Mouse (Mus musculus) MEL (cell line): Measurements from ENCODE around the gene Adm2. TPM values are rescaled to one million over a fixed set of nuclear protein-coding genes. Genes with fewer than 3 reads are reported as not detected.

Source experiments
- CHD1 ChIP-seq: IDR thresholded peaks from 2 replicates; pipeline ENCODE4 v1.6.1; 2012; ENCODE audit warnings: low read depth, mild to moderate bottlenecking, inconsistent platforms, low read length, improper control_type of control experiment
- EP300 ChIP-seq, 2 experiments: IDR thresholded peaks; 2 replicates each; pipeline ENCODE4 v1.6.1; 2011; ENCODE audit warnings: improper control_type of control experiment in 2 of 2, low read length in 2 of 2, low read depth in 1 of 2, mild to moderate bottlenecking in 1 of 2
- JUND ChIP-seq: IDR thresholded peaks from 2 replicates; pipeline ENCODE4 v1.6.1; 2011; ENCODE audit warnings: low read depth, mild to moderate bottlenecking, improper control_type of control experiment, low read length
- KAT2A ChIP-seq: conservative IDR thresholded peaks from 2 replicates; pipeline ENCODE4 v1.6.1; 2012; ENCODE audit warnings: low read depth, low read length, improper control_type of control experiment, inconsistent platforms
- MAX ChIP-seq: IDR thresholded peaks from 2 replicates; pipeline ENCODE4 v1.6.1; 2011; ENCODE audit warnings: low read length, improper control_type of control experiment
- MAZ ChIP-seq: IDR thresholded peaks from 2 replicates; pipeline ENCODE4 v1.6.1; 2012; ENCODE audit warnings: low read depth, mild to moderate bottlenecking, inconsistent platforms, low read length, improper control_type of control experiment
- MEF2A ChIP-seq: IDR thresholded peaks from 2 replicates; pipeline ENCODE4 v1.6.1; 2014; ENCODE audit warnings: low read depth, mild to moderate bottlenecking, inconsistent platforms, low read length, improper control_type of control experiment; ENCODE audit not compliant: poor library complexity, insufficient replicate concordance, severe bottlenecking; ENCODE audit errors: extremely low read depth
- MXI1 ChIP-seq: IDR thresholded peaks from 2 replicates; pipeline ENCODE4 v1.6.1; 2011; ENCODE audit warnings: mild to moderate bottlenecking, low read depth, low read length, improper control_type of control experiment
- MYC ChIP-seq: IDR thresholded peaks from 2 replicates; pipeline ENCODE4 v1.6.1; 2011; ENCODE audit warnings: low read depth, mild to moderate bottlenecking, low read length, improper control_type of control experiment, moderate library complexity
- NRF1 ChIP-seq: IDR thresholded peaks from 2 replicates; pipeline ENCODE4 v1.6.1; 2014; ENCODE audit warnings: low read depth, mild to moderate bottlenecking, inconsistent platforms, low read length, improper control_type of control experiment, moderate library complexity; ENCODE audit not compliant: poor library complexity, insufficient read depth, severe bottlenecking
- POLR2A ChIP-seq, 2 experiments: IDR thresholded peaks; 2 replicates each; pipeline ENCODE4 v1.6.1; 2011 to 2012; ENCODE audit warnings: low read length in 2 of 2, mild to moderate bottlenecking in 2 of 2, control low read depth in 1 of 2, improper control_type of control experiment in 1 of 2, low read depth in 1 of 2, moderate library complexity in 1 of 2; ENCODE audit not compliant: control insufficient read depth in 1 of 2, insufficient read depth in 1 of 2, poor library complexity in 1 of 2
- POLR2AphosphoS5 ChIP-seq: IDR thresholded peaks from 2 replicates; pipeline ENCODE4 v1.6.1; 2012; ENCODE audit warnings: low read depth, borderline replicate concordance, mild to moderate bottlenecking, inconsistent platforms, low read length, moderate library complexity, mixed read lengths
- TAL1 ChIP-seq: IDR thresholded peaks from 2 replicates; pipeline ENCODE4 v1.6.1; 2012; ENCODE audit warnings: mild to moderate bottlenecking, inconsistent platforms, low read length, moderate library complexity, mixed read lengths
- ZMIZ1 ChIP-seq: IDR thresholded peaks from 2 replicates; pipeline ENCODE4 v1.6.1; 2012; ENCODE audit warnings: low read depth, mild to moderate bottlenecking, inconsistent platforms, low read length, improper control_type of control experiment, moderate library complexity
- polyA plus RNA-seq, 2 experiments: library from polyadenylated mRNA; stranded (reverse) in 1 of 2; unstranded in 1 of 2; fragments of >175 nt in 1 of 2; fragments of >200 nt in 1 of 2; gene quantifications; 2 replicates each; pipeline versions ENCODE4 v1.2.1 to v1.2.4; 2012; ENCODE audit warnings: low replicate concordance in 2 of 2, low read depth in 1 of 2; ENCODE audit not compliant: insufficient read length in 2 of 2, insufficient read depth in 1 of 2, missing spikeins in 1 of 2
- total RNA-seq: library from RNA; depleted of rRNA; stranded (reverse); fragments of 300-350 nt; gene quantifications from 2 replicates; pipeline ENCODE4 v1.2.3, GENCODE M21; 2012; rRNA removed

Adm2 gene
- total and polyA plus RNA-seq, 3 experiments: 1.4 to 18.2 TPM; not detected in 1

GRCm38 (mm10) chr15:89373762-89374248 lies 51.3 kb downstream of the Adm2 start, which contains the start of gene Sco2 (continued):
- TF ChIP-seq JUND (no peak), ZMIZ1 (no peak), MEF2A (no peak), MAX (peak; percentile 96), POLR2A (IDR thresholded peaks at IDR 0.05; ENCODE audit: control insufficient read depth in 1 of 2, insufficient read depth in 1 of 2, low read depth in 1 of 2, low read length in 2 of 2, poor library complexity in 1 of 2) (peak; percentile 91), TAL1 (no peak), MYC (peak; percentile 94), NRF1 (no peak), KAT2A (no peak), MXI1 (no peak; the same call in none of the 2 replicates), EP300 (IDR thresholded peaks at IDR 0.05; ENCODE audit: low read depth in 1 of 2, low read length in 2 of 2) (0 out of 4 replicates have a peak, but pooled peaks of 1 of the 2 experiments have one; percentile 10), POLR2AphosphoS5 (peak; percentile 75; the same call in 1 of the 2 replicates), MAZ (peak; percentile 79; the same call in 1 of the 2 replicates), CHD1 (no peak)

Other genes starting within 250 kb of the Adm2 start
- gene Trabd, start 247.6 kb upstream of the Adm2 start, total RNA-seq: 43.1 and 45.9 TPM in 2 replicates
- gene Trabd, start 247.6 kb upstream of the Adm2 start, polyA plus RNA-seq: 10 to 100 TPM in 1 of 2 experiments, not detected in 1; 81.4 TPM
- gene Selenoo, start 233.6 kb upstream of the Adm2 start, total RNA-seq: 13.6 and 17.3 TPM in 2 replicates
- 10 to 100 TPM in 1 of 2 experiments, not detected in 1; 16.6 TPM for gene Selenoo, start 233.6 kb upstream of the Adm2 start, polyA plus RNA-seq
- gene Tubgcp6, start 199.6 kb upstream of the Adm2 start, total RNA-seq: 14.4 and 17.5 TPM in 2 replicates
- 10 to 100 TPM in 1 of 2 experiments, not detected in 1; 25.3 TPM for gene Tubgcp6, start 199.6 kb upstream of the Adm2 start, polyA plus RNA-seq
- 17.9 and 23.3 TPM in 2 replicates for gene Hdac10, start 194.0 kb upstream of the Adm2 start, total RNA-seq
- gene Hdac10, start 194.0 kb upstream of the Adm2 start, polyA plus RNA-seq: 10 to 100 TPM in 1 of 2 experiments, not detected in 1; 26.6 TPM
- 0.10 TPM in 1 of 2 replicates, not detected in the other for gene Mapk12, start 182.0 kb upstream of the Adm2 start, total RNA-seq
- under 1 TPM in 1 of 2 experiments, not detected in 1; 0.18 TPM for gene Mapk12, start 182.0 kb upstream of the Adm2 start, polyA plus RNA-seq
- 0.04 and 0.16 TPM in 2 replicates for gene Mapk11, start 173.1 kb upstream of the Adm2 start, total RNA-seq
- under 1 TPM in 1 of 2 experiments, not detected in 1; 0.04 TPM for gene Mapk11, start 173.1 kb upstream of the Adm2 start, polyA plus RNA-seq
- gene Plxnb2, start 141.9 kb upstream of the Adm2 start, total RNA-seq: 0.10 and 0.19 TPM in 2 replicates
- gene Plxnb2, start 141.9 kb upstream of the Adm2 start, polyA plus RNA-seq: under 1 TPM in 1 of 2 experiments, not detected in 1; 0.17 TPM
- gene Dennd6b, start 126.2 kb upstream of the Adm2 start, total RNA-seq: 4.6 and 6.1 TPM in 2 replicates
- gene Dennd6b, start 126.2 kb upstream of the Adm2 start, polyA plus RNA-seq: 10 to 100 TPM in 1 of 2 experiments, not detected in 1; 11.4 TPM
- gene Ppp6r2, start 111.2 kb upstream of the Adm2 start, total RNA-seq: 13.5 and 15.5 TPM in 2 replicates
- gene Ppp6r2, start 111.2 kb upstream of the Adm2 start, polyA plus RNA-seq: 10 to 100 TPM in 1 of 2 experiments, not detected in 1; 23.2 TPM
- gene Sbf1, start 7.4 kb upstream of the Adm2 start, total RNA-seq: 80.4 and 84.6 TPM in 2 replicates
- gene Sbf1, start 7.4 kb upstream of the Adm2 start, polyA plus RNA-seq: 100 to 1,000 TPM in 1 of 2 experiments, not detected in 1; 147 TPM
- not detected in 2 replicates for gene Miox, start 11.7 kb downstream of the Adm2 start, total RNA-seq
- gene Miox, start 11.7 kb downstream of the Adm2 start, polyA plus RNA-seq: not detected
- gene Lmf2, start 32.9 kb downstream of the Adm2 start, total RNA-seq: 14.5 and 14.7 TPM in 2 replicates
- gene Lmf2, start 32.9 kb downstream of the Adm2 start, polyA plus RNA-seq: 10 to 100 TPM in 1 of 2 experiments, not detected in 1; 52.0 TPM
- 126 and 137 TPM in 2 replicates for gene Ncaph2, start 33.0 kb downstream of the Adm2 start, total RNA-seq
- gene Ncaph2, start 33.0 kb downstream of the Adm2 start, polyA plus RNA-seq: 100 to 1,000 TPM; 160 to 165 TPM
- 50.2 and 58.9 TPM in 2 replicates for gene Sco2, start 51.1 kb downstream of the Adm2 start, total RNA-seq
- 10 to 100 TPM in 1 of 2 experiments, not detected in 1; 34.6 TPM for gene Sco2, start 51.1 kb downstream of the Adm2 start, polyA plus RNA-seq
- gene Tymp, start 54.3 kb downstream of the Adm2 start, total RNA-seq: 0.92 and 1.5 TPM in 2 replicates
- gene Tymp, start 54.3 kb downstream of the Adm2 start, polyA plus RNA-seq: 1 to 10 TPM in 1 of 2 experiments, not detected in 1; 2.0 TPM
- gene Odf3b, start 56.6 kb downstream of the Adm2 start, total RNA-seq: not detected in 2 replicates
- not detected for gene Odf3b, start 56.6 kb downstream of the Adm2 start, polyA plus RNA-seq
- gene Klhdc7b, start 62.2 kb downstream of the Adm2 start, total RNA-seq: not detected in 2 replicates
- under 1 TPM in 1 of 2 experiments, not detected in 1; 0.01 TPM for gene Klhdc7b, start 62.2 kb downstream of the Adm2 start, polyA plus RNA-seq
- gene Syce3, start 87.8 kb downstream of the Adm2 start, total RNA-seq: 0.82 and 1.5 TPM in 2 replicates
- 1 to 10 TPM in 1 of 2 experiments, not detected in 1; 1.4 TPM for gene Syce3, start 87.8 kb downstream of the Adm2 start, polyA plus RNA-seq
- gene Cpt1b, start 103.1 kb downstream of the Adm2 start, total RNA-seq: 0.92 and 1.4 TPM in 2 replicates
- gene Cpt1b, start 103.1 kb downstream of the Adm2 start, polyA plus RNA-seq: 1 to 10 TPM in 1 of 2 experiments, not detected in 1; 2.0 TPM
- 2.5 and 3.8 TPM in 2 replicates for gene C730034F03Rik, start 106.9 kb downstream of the Adm2 start, total RNA-seq
- gene C730034F03Rik, start 106.9 kb downstream of the Adm2 start, polyA plus RNA-seq: 1 to 10 TPM in 1 of 2 experiments, not detected in 1; 1.6 TPM
- gene Gm44502, start 107.0 kb downstream of the Adm2 start, total RNA-seq: not detected in 2 replicates
- not detected for gene Gm44502, start 107.0 kb downstream of the Adm2 start, polyA plus RNA-seq
- gene Chkb, start 107.2 kb downstream of the Adm2 start, total RNA-seq: 19.3 and 19.5 TPM in 2 replicates
- 10 to 100 TPM in 1 of 2 experiments, not detected in 1; 51.3 TPM for gene Chkb, start 107.2 kb downstream of the Adm2 start, polyA plus RNA-seq
- gene Mapk8ip2, start 131.2 kb downstream of the Adm2 start, total RNA-seq: 0.04 TPM in 1 of 2 replicates, not detected in the other
- gene Mapk8ip2, start 131.2 kb downstream of the Adm2 start, polyA plus RNA-seq: under 1 TPM in 1 of 2 experiments, not detected in 1; 0.01 TPM
- gene Arsa, start 154.7 kb downstream of the Adm2 start, total RNA-seq: 8.4 and 9.1 TPM in 2 replicates
- gene Arsa, start 154.7 kb downstream of the Adm2 start, polyA plus RNA-seq: 10 to 100 TPM in 1 of 2 experiments, not detected in 1; 28.1 TPM
- gene Shank3, start 176.9 kb downstream of the Adm2 start, total RNA-seq: 7.8 and 14.2 TPM in 2 replicates
- 10 to 100 TPM in 1 of 2 experiments, not detected in 1; 20.3 TPM for gene Shank3, start 176.9 kb downstream of the Adm2 start, polyA plus RNA-seq
- not detected in 2 replicates for gene Acr, start 245.6 kb downstream of the Adm2 start, total RNA-seq
- under 1 TPM in 1 of 2 experiments, not detected in 1; 0.15 TPM for gene Acr, start 245.6 kb downstream of the Adm2 start, polyA plus RNA-seq